In the genomic region with DNA sequence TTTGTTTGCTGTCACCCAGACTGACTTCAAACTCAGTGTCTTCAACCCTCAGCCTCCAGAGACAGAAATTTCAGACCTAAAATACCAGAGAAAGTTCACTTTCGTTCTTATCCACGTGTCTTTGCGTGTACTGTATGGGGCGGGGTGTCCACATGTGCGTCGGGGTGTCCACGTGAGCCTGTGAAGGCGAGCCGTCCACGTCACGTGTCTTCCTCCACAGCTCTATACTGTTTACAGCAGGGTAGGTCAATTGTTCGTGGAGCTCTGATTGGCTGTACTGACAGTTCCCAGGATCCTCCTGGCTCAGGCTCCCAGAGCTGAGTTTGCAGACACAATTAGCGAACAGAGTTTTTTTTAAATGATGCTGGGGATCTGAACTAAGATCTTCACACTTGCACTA, we compare ENCODE assay signal across 16 mouse cellular contexts.
"Had no signal": no experiment of that assay in that cellular context is flagged by ENCODE, and none has a peak within 500 bp of the region (broad histone marks: within the 10 kb centered on the region; RNA-seq: fewer than 3 reads in every experiment).

No protein-coding gene starts in this region.

- H3K27ac ChIP-seq: liver, embryonic 13.5 days; liver, embryonic 15.5 days; midbrain, embryonic 10.5 days; midbrain, embryonic 12.5 days; neural tube, embryonic 12.5 days; stomach, embryonic 15.5 days; stomach, postnatal 0 days had no signal

- DNase-seq: liver, embryonic 13.5 days; lung, embryonic 14.5 days; lung, postnatal 10 days; lung, postnatal 4 days; midbrain, embryonic 14.5 days; right cerebral cortex, postnatal 14 days; thymus, adult 18-20 months; thymus, postnatal 14 days; thymus, postnatal 36 days had no signal

- H3K4me1 ChIP-seq: liver, embryonic 13.5 days; liver, embryonic 15.5 days; midbrain, embryonic 10.5 days; midbrain, embryonic 12.5 days; neural tube, embryonic 12.5 days; stomach, embryonic 15.5 days had no signal

- H3K27me3 ChIP-seq: liver, embryonic 13.5 days; liver, embryonic 15.5 days; neural tube, embryonic 12.5 days; stomach, embryonic 15.5 days had no signal

- H3K4me3 ChIP-seq: liver, embryonic 13.5 days; liver, embryonic 15.5 days; midbrain, embryonic 10.5 days; midbrain, embryonic 12.5 days; neural tube, embryonic 12.5 days; stomach, embryonic 15.5 days had no signal

- H3K4me2 ChIP-seq: liver, embryonic 11.5 days; liver, embryonic 13.5 days; liver, embryonic 15.5 days; lung, embryonic 14.5 days; midbrain, embryonic 12.5 days; neural tube, embryonic 12.5 days had no signal

- H3K9ac ChIP-seq: liver, embryonic 13.5 days; liver, embryonic 15.5 days; lung, embryonic 14.5 days; midbrain, embryonic 12.5 days; neural tube, embryonic 12.5 days; stomach, embryonic 15.5 days had no signal

- H3K36me3 ChIP-seq: liver, embryonic 13.5 days; liver, embryonic 15.5 days; midbrain, embryonic 10.5 days; midbrain, embryonic 12.5 days; neural tube, embryonic 12.5 days; stomach, embryonic 15.5 days had no signal

- H3K9me3 ChIP-seq: liver, embryonic 13.5 days; liver, embryonic 15.5 days; midbrain, embryonic 10.5 days; midbrain, embryonic 12.5 days; neural tube, embryonic 12.5 days; stomach, embryonic 15.5 days had no signal
